Mouse (Mus musculus): ENCODE results near the gene Mad2l1bp. TPM values are rescaled to one million over a fixed set of nuclear protein-coding genes. Genes with fewer than 3 reads are reported as not detected.

Gene Mad2l1bp
- total RNA-seq, 2 experiments from 2014 or later = 10.7 to 11.0 TPM

- DNase-seq (ENCODE audit: extremely low spot score in 1 of 2, low spot score in 1 of 2) = no peak
Measured at GRCm38 (mm10) chr17:46116138-46116537, 37.2 kb downstream of the Mad2l1bp start.

GRCm38 (mm10) chr17:46115489-46115888 lies 37.9 kb downstream of the Mad2l1bp start:
- no peak for DNase-seq (ENCODE audit: extremely low spot score in 1 of 2, low spot score in 1 of 2)

GRCm38 (mm10) chr17:46110402-46111289 lies 42.7 kb downstream of the Mad2l1bp start, which contains the start of gene Mrps18a:
Gene Mrps18a, plus strand, starts transcription at chr17:46110986.
- peak; percentile 75 to 81 for DNase-seq (ENCODE audit: extremely low spot score in 1 of 2, low spot score in 1 of 2)

GRCm38 (mm10) chr17:46108286-46108685 lies 45.1 kb downstream of the Mad2l1bp start:
- DNase-seq (ENCODE audit: extremely low spot score in 1 of 2, low spot score in 1 of 2) = no peak

GRCm38 (mm10) chr17:46104487-46104886 lies 48.9 kb downstream of the Mad2l1bp start:
- DNase-seq (ENCODE audit: extremely low spot score in 1 of 2, low spot score in 1 of 2) = no peak

GRCm38 (mm10) chr17:46102608-46103159 lies 50.7 kb downstream of the Mad2l1bp start:
- no peak for DNase-seq (ENCODE audit: extremely low spot score in 1 of 2, low spot score in 1 of 2)

GRCm38 (mm10) chr17:46101906-46102305 lies 51.4 kb downstream of the Mad2l1bp start:
- no peak for DNase-seq (ENCODE audit: extremely low spot score in 1 of 2, low spot score in 1 of 2)

GRCm38 (mm10) chr17:46098525-46098924 lies 54.8 kb downstream of the Mad2l1bp start:
- no peak for DNase-seq (ENCODE audit: extremely low spot score in 1 of 2, low spot score in 1 of 2)

Other genes with a start within 250 kb of the Mad2l1bp start
- 10 to 100 TPM; 56.3 to 62.8 TPM for gene Vegfa, start 121.2 kb downstream of the Mad2l1bp start, total RNA-seq (2021)
- 10 to 100 TPM; 80.9 to 81.4 TPM for gene Mrps18a, start 42.6 kb downstream of the Mad2l1bp start, total RNA-seq (2021)
- 10 to 100 TPM; 24.6 to 28.4 TPM for gene Rsph9, start 9.3 kb downstream of the Mad2l1bp start, total RNA-seq (2021)
- gene Gtpbp2, start 7.5 kb upstream of the Mad2l1bp start, total RNA-seq (2021) = 100 to 1,000 TPM in 1 of 2 experiments, 10 to 100 TPM in 1; 91.4 to 124 TPM
- gene Polh, start 49.1 kb upstream of the Mad2l1bp start, total RNA-seq (2021) = 1 to 10 TPM; 5.9 to 6.0 TPM
- 10 to 100 TPM; 44.9 to 45.7 TPM for gene Xpo5, start 49.2 kb upstream of the Mad2l1bp start, total RNA-seq (2021)
- 10 to 100 TPM; 36.3 to 40.4 TPM for gene Polr1c, start 94.5 kb upstream of the Mad2l1bp start, total RNA-seq (2021)
- 10 to 100 TPM; 83.8 to 97.4 TPM for gene Yipf3, start 94.5 kb upstream of the Mad2l1bp start, total RNA-seq (2021)
- gene Lrrc73, start 100.0 kb upstream of the Mad2l1bp start, total RNA-seq (2021) = 10 to 100 TPM; 69.7 to 72.5 TPM
- 10 to 100 TPM; 47.6 to 49.6 TPM for gene Tjap1, start 129.5 kb upstream of the Mad2l1bp start, total RNA-seq (2021)
- 10 to 100 TPM; 45.3 to 47.0 TPM for gene Dlk2, start 143.9 kb upstream of the Mad2l1bp start, total RNA-seq (2021)
- gene Abcc10, start 174.8 kb upstream of the Mad2l1bp start, total RNA-seq (2021) = 10 to 100 TPM in 1 of 2 experiments, 1 to 10 TPM in 1; 8.8 to 11.7 TPM
- 10 to 100 TPM; 51.3 to 69.7 TPM for gene Zfp318, start 230.2 kb upstream of the Mad2l1bp start, total RNA-seq (2021)